Mouse (Mus musculus) adrenal gland, postnatal 25 days (tissue): ENCODE measurements at regions not wholly inside any gene's neighbourhood (a gene's known extent, or its start where the extent isn't known, plus 50 kb on each side); places are given as distances from the start of the nearest gene placed in this dataset.

Experiments
- DNase-seq: peaks from one replicate; pipeline ENCODE4 v3.0.0; 2021; ENCODE audit warnings: mixed read lengths
- microRNA-seq, 2 experiments: library from miRNA; unstranded; fragments of <30 nt; microRNA quantifications; one replicate each; pipeline ENCODE4 v1.2.0; 2021

DNA sequence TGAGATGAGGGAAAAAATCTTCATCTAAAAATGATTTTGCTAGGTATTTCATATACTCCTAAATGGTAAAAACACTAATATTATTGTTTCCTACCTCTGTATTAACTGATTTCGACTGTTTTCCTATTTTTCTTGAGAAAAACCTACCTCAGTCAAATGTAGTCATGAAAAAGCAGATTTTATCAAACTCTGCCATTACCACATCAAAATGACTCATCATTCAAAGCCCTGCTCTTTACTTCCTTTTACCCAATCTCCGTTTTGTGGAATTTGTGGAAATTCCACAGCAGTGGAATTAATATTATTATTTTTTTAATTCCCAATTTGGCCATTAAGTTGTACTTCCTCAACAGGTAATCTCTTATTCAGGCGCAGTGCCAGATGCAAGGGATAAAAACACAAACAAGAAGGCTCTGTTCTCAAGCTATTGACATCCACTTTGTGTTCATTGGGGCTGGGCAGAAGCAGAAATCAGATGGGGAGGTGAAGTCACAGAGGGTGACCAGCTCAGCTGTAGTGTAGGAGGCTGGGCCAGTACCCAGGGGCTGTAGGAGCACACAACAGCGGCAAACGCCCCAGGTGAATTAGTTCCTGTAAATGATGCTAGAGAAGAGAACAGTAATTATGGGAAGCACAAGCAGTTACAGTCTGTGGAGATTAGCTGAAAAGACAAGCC, 138.2 kb upstream of the Mocs2 start:
- DNase-seq = no peak

DNA sequence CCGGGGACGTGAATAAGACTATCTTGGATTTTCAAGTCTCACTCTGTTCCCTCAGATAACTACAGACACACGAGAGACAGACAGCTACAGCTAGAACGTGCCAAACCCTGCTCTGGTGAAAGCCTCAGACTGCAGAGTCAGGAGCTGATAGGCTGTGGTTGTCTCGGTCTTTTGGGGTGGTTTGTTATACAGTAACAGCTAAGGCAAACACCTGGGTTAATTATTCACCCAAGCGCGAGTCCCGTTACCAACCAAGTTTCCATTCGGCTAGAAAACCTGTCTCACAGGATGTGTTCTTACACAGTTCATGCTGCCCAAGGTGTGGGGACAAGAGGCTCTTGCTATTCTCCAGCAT, 137.7 kb upstream of the Mocs2 start:
- no peak for DNase-seq

GRCm38 (mm10) chr13:114681196-114681595, 136.8 kb upstream of the Mocs2 start:
- DNase-seq = no peak

GRCm38 (mm10) chr13:114681887-114682286, 136.1 kb upstream of the Mocs2 start:
- DNase-seq = no peak

DNA sequence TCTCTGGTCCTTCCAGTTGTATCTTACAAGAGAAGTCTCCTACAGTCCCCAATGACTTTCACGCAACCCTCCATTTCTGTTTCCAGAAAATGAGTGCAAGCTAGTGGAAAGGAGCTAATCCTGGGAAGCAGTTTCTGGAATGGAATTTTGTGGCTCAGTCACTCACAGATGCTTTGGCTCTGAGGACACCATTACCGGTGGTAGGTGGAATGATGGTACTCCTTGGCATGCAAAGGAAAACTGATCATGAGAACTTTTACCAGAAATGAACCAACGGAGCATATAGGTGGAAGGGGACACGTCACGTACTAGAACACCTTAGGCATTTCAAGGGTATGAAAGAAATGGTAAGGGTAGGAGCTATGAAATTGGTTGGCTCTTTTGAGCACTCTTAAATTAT, 135.1 kb upstream of the Mocs2 start:
- DNase-seq = no peak

GRCm38 (mm10) chr13:114684298-114684697, 133.7 kb upstream of the Mocs2 start:
- no peak for DNase-seq

- DNase-seq = no peak
These were observed 132.7 kb upstream of the Mocs2 start for GRCm38 (mm10) chr13:114685368-114685767.

DNA sequence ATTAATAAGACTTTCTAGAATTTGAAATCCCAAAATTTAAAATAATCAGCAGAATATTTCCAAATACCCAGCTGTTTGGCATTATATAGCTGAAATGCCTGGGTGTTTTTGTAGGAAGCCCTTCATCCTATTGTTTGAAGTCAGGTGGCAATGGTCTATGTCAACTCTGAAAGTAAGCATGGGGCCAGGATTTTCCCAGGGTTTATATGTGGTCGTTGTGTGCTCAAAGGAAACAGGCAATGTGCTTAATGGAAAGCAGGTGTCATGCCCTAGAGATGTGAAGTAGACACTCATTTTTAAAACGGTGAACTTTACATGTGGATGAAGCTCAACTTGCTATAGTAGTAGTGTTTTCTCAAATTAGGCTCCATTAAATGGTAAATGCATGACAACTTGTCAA, 105.4 kb upstream of the Mocs2 start:
- no peak for DNase-seq

DNA sequence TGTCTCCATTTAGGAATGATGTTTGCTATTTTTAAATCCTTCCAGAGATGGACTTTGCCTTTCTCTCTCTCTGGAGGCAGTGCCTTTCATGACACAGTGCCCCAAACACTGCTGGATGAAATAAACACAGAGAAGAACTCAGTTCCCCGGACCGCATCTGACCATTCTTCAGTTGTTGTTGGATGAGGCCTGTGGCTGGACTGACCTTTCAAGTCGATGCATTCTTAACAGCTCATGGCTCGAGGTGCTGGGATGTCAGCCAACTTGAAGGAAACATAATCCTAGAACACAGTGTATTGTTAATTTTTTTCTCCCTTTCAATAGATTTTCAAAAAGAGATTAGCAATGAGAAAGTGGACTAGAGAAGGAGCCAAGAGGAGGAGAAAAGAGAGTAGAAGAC, 98.3 kb upstream of the Mocs2 start:
- no peak for DNase-seq

- DNase-seq = no peak
These were observed 91.2 kb upstream of the Mocs2 start for GRCm38 (mm10) chr13:114726828-114727227.

DNA sequence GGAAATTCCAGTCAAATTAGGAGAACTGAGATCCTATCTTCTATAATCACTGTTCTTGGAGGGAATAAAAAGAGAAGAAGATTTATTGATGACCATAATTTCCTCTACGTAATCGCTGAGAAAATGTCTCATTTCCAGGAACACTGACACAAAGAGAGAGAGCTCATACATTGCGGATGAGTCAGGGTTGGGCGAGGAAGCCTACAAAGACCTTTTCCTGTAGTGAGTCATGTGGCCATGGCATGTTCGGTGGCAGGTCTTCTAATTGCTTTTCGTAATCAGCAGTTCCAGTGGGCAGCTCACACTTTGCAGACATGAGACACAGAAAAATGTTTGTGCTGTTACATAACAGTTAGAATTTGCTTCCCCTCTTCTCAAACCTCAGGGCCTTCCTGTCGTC, 83.0 kb upstream of the Mocs2 start:
- peak; percentile 16 for DNase-seq

- DNase-seq = peak; percentile 15
These were observed 82.0 kb upstream of the Mocs2 start for GRCm38 (mm10) chr13:114736066-114736465.

GRCm38 (mm10) chr13:114742534-114742933, 75.5 kb upstream of the Mocs2 start:
- no peak for DNase-seq

DNA sequence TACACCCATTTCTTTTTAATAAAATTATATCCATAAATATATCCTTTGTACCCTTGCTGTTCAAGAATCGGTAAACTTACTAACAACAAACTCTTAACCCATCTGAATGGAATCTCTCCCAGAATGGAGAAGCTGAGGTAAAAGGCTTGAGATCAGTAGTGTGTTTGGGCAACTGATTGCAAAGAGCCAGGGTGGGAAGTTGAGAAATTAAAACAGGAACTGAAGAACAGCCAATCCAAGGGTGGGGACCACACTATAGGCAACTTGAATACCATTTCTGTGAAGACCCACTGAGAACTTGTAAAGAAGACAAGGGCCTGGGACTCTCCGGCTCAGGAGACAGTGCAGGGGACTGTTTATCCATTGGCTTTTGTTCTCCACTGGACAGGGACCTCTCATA, 72.2 kb upstream of the Mocs2 start:
- no peak for DNase-seq

GRCm38 (mm10) chr13:114757459-114757858, 60.6 kb upstream of the Mocs2 start:
- peak; percentile 13 for DNase-seq

DNA sequence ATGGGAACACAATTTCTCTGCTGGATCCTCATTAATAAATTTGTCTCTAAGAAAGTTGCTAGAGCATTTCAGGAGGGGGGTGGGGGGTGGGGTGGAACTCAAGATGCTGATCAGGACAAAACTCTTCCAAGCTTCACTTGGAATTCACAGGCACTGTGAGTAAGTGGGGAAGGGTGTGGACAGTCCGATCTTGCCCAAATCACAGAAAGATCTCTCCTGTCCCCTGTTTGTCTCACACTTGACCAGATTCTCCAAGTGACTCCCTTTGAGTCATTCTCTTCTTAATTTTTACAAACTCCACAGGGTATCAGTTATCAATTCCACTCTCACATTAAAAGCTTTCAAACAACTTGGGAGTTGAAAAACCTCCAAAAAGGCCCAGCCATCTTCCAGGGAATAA, 58.1 kb upstream of the Mocs2 start:
- no peak for DNase-seq

DNA sequence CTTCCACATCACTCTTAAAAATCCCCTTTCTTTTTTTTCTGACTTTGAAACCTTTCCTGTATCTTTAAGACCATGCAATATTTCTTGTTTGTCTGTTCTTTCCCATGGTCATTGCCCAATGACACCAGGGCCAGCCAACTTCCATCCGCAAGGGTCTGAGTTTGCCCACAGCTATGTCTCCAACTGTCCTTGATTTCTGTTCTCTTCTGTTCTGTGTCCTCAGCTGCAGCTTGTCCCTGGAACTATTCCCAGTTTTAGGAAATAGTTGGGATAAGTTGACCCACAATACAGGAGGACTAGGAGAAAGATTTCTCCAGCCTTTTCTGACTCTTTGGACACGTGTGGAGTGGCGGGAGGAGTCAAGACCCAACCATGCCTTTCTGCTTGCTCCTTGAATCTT, 57.1 kb upstream of the Mocs2 start:
- DNase-seq = peak; percentile 23

Small RNA genes lying in the stretch of these regions (microRNA-seq; reads per million reads assigned to microRNA genes)
- gene Gm25950 = 0 reads per million in 2 experiments
